Mouse (Mus musculus) urinary bladder, postnatal 36 days (tissue): ENCODE measurements around the gene Tmbim7.

Experiments
- DNase-seq, 2 experiments: peaks; one replicate each; pipeline ENCODE4 v3.0.0; 2022; ENCODE audit warnings: low spot score in 2 of 2, mixed read lengths in 1 of 2

Tmbim7 gene

GRCm38 (mm10) chr5:3665225-3665624 lies 14.2 kb downstream of the Tmbim7 start:
- no peak for DNase-seq

GRCm38 (mm10) chr5:3666585-3666984 lies 15.6 kb downstream of the Tmbim7 start:
- no peak for DNase-seq

GRCm38 (mm10) chr5:3669938-3670554 lies 19.1 kb downstream of the Tmbim7 start:
- DNase-seq = no peak

- DNase-seq = no peak
These were observed 37.3 kb downstream of the Tmbim7 start for GRCm38 (mm10) chr5:3688298-3688697.

GRCm38 (mm10) chr5:3691283-3691682 lies 40.3 kb downstream of the Tmbim7 start:
- DNase-seq = no peak

- no peak for DNase-seq
These were observed 42.0 kb downstream of the Tmbim7 start for GRCm38 (mm10) chr5:3692956-3693355.

GRCm38 (mm10) chr5:3695191-3695590 lies 44.2 kb downstream of the Tmbim7 start:
- no peak for DNase-seq

- DNase-seq = no peak
These were observed 45.0 kb downstream of the Tmbim7 start for GRCm38 (mm10) chr5:3696031-3696430.

- no peak for DNase-seq
These were observed 49.0 kb downstream of the Tmbim7 start for GRCm38 (mm10) chr5:3700025-3700424.

- DNase-seq = no peak
These were observed 51.2 kb downstream of the Tmbim7 start for GRCm38 (mm10) chr5:3702180-3702579.

GRCm38 (mm10) chr5:3715800-3716199 lies 64.8 kb downstream of the Tmbim7 start:
- DNase-seq = no peak

- no peak for DNase-seq
These were observed 68.4 kb downstream of the Tmbim7 start for GRCm38 (mm10) chr5:3719371-3719770.

GRCm38 (mm10) chr5:3722873-3723272 lies 71.9 kb downstream of the Tmbim7 start:
- no peak for DNase-seq

- no peak for DNase-seq
These were observed 72.4 kb downstream of the Tmbim7 start for GRCm38 (mm10) chr5:3723415-3723814.

- DNase-seq = no peak
These were observed 74.5 kb downstream of the Tmbim7 start for GRCm38 (mm10) chr5:3725491-3725890.

GRCm38 (mm10) chr5:3728820-3729219 lies 77.8 kb downstream of the Tmbim7 start:
- no peak for DNase-seq
